Mouse (Mus musculus): ENCODE results near the gene Ppox.
"Not testable (repeated sequence)": the region's sequence is repeated elsewhere in the genome, so short reads cannot be mapped to it uniquely, and the experiment has no call there.

Ppox gene

DNA sequence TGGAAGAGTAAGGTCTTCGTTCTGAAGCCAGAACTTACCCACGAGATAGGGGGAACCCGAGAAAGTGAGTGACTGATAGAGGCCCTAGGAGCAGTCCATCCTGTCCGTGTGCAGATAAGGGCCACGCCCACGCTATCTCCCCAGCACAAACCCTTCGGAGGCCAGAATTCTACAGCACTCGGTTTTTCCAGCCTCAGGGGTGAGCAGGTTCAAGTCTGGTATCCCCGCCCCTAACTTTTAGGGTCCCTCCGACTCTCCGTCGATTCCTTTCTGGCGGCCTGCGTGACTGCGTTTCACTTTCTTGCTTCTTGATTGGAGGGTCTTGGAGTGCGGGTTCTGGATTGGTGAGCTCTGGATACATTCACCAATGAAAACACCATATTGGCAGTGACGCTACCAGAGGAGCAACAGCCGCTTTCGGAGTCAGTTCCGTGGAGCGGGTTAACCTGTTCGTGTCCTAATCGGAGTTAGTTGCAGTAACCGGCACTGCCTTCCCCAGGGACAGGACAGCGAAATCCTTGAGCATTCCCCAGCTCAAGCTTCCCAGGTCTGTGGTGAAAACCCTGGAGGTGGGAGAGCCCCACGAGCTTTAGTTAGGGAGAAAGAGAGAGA is at the start of gene Ppox:
Gene Ppox (minus strand): TSS at position 271 of the 612 bp plus-strand sequence.
- peak; percentile 92 for DNase-seq

DNA sequence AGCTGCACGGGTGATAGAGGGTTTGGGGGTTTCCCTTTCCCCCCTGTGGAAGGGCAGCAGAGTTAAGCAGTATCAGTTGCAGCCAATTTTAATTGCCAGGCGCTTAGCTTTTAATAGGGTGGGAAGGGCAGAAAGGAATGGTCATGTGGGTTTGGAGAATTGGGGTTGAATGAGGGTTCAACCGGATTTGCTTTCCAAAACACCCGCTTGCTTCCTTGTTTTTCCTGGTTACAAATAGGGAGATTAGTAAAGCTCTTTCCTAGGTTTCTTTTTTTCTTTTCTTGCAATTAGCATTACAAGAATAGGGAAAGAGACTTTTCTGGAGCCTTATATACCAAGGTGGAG is 49.2 kb upstream of the Ppox start:
- DNase-seq = no peak

- peak; percentile 34 for DNase-seq
Observed at GRCm38 (mm10) chr1:171329433-171330215, 48.6 kb upstream of the Ppox start.

- peak; percentile 93 for DNase-seq
Observed at GRCm38 (mm10) chr1:171328839-171329432, 48.0 kb upstream of the Ppox start, which contains the start of gene Dedd. Gene Dedd (plus strand): TSS chr1:171329145.

- no peak for DNase-seq
Observed at GRCm38 (mm10) chr1:171328244-171328643, 47.3 kb upstream of the Ppox start.

DNA sequence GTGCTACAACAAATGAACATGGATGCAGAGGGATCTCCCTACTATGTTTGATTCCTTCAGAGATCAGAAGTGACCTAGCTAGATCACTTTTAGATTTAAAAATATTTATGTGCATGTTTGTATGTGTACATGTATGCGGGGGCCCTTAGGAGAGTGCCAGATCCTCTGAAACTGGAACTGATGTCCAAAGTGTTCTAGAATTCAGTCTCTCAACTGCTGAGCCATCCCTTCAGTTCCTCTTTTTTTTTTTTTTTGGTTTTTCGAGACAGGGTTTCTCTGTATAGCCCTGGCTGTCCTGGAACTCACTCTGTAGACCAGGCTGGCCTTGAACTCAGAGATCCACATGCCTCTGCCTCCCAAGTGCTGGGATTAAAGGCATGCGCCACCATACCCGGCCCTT is 45.6 kb upstream of the Ppox start:
- not testable (repeated sequence) for DNase-seq

- DNase-seq = no peak
Observed at GRCm38 (mm10) chr1:171325571-171325970, 44.6 kb upstream of the Ppox start.

DNA sequence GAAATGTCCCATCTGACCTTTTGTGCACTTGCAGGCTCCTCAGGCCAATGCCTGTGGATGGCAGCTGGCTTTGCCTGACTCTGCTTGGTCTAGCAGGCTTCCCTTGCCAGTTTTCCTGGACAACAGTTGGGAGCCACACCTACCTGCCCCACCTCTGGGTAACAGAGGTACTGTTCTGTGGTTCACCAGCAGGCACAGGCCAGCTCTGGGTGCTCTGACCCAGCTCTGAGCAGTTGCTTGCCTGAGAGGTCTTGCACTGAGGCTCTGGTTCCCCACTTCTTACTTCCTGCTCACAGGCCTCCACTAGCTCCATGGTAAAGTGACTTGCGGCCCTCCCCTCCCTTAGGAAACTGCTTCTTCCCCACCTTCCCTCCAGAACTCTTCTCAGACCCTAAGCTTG is 41.0 kb upstream of the Ppox start:
- DNase-seq = no peak

- no peak for DNase-seq
Observed at GRCm38 (mm10) chr1:171321415-171321814, 40.4 kb upstream of the Ppox start.

DNA sequence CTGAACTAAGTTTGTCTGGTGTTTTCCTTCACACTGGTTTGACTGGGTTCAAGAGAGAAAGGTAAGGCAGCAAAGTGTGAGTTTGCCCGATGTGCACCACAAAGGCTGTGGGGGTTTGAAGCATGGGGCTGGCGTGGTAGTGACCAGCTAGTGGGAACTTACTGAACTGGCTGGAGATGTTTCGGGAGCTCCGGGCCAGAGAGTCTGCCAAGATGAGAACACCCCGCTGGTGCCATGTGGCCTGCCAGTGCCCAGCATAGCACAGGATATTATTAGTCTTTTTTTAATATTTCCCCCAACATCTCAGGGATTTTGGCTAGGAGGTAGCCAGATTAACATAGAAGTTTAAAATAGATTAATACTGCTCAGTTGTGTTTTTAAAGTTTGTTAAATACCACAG is 39.2 kb upstream of the Ppox start:
- DNase-seq = no peak

- DNase-seq = no peak
Observed at GRCm38 (mm10) chr1:171319748-171320147, 38.8 kb upstream of the Ppox start.

- no peak for DNase-seq
Observed at GRCm38 (mm10) chr1:171309321-171309720, 28.3 kb upstream of the Ppox start.

DNA sequence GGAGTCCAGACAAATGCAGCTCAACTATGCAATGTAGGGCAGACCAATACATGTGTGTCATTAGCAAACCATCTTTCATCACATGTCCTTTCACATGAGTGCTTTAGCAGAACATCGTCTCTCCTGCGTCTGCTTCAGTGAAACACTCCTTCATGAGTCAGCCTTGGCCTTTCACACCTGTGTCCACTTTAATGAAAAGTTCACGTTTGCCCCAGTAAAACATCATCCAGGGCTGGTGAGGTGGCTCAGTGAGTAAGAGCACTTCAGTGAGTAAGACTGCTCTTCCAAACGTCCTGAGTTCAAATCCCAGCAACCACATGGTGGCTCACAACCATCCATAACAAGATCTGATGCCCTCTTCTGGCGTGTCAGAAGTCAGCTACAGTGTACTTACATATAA is 25.2 kb upstream of the Ppox start:
- DNase-seq = not testable (repeated sequence)

DNA sequence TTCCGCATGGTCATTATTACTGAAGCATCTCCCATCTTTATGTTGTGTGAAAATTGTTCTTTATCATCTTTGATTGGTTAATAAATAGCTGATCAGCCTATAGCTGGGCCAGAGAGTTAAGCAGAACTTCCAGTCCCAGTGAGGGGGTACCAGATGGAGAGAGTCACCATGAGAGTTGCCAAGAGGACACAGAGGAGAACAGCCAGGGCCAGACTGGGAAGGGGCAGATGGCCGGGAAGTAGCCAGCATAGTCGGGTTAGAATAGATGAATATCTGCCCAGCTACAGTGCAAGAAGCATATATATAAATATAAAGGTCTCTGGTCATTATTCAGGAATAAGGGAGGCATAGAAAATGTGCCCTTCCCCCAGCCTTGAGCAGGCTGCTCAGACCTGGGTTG is 17.2 kb upstream of the Ppox start:
- DNase-seq = no peak

GRCm38 (mm10) chr1:171295063-171295402 is 14.0 kb upstream of the Ppox start:
- DNase-seq = no peak

- DNase-seq = peak; percentile 84
Observed at GRCm38 (mm10) chr1:171294298-171295062, 13.5 kb upstream of the Ppox start, which contains the start of gene Ufc1. Gene Ufc1 (minus strand): TSS chr1:171295024.

DNA sequence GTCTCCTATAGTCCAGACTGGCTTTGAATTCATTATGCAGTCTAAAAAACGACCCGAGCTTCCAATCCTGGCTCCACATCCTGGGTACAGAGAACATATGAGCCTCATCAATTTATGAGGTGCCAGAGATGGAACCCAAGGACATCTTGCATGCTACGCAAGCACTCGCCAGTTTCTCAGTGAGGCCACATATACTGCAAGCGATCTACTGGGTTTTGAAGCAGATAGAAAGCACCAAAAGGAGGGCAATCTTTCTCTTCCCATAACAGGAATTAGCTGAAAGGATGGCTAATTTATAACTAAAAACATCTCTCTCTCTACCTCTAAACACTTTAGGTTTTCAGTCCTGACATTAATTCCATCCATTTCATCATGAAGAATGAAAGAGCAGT is 12.9 kb upstream of the Ppox start:
- no peak for DNase-seq

GRCm38 (mm10) chr1:171293351-171293750 is 12.4 kb upstream of the Ppox start:
- no peak for DNase-seq

DNA sequence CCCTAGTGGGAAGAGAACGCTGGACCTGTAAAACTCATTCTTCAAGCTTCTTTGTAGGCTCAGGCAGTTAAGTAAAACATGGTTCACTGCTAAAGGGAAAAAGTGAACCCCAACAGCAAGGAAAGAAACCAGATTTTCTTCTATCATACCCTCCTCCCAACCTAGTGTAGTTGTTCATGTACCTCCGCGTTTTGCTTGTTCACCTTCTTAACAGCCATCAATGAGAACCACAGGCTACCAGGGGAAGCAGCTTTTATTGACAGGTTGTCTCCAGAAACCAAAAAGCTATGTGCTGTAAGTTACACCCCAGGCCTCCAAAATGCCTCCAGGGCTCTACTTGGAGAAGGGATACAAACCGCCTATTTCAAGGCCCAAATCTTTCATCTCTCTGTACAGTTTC is 7.3 kb upstream of the Ppox start:
- no peak for DNase-seq

DNA sequence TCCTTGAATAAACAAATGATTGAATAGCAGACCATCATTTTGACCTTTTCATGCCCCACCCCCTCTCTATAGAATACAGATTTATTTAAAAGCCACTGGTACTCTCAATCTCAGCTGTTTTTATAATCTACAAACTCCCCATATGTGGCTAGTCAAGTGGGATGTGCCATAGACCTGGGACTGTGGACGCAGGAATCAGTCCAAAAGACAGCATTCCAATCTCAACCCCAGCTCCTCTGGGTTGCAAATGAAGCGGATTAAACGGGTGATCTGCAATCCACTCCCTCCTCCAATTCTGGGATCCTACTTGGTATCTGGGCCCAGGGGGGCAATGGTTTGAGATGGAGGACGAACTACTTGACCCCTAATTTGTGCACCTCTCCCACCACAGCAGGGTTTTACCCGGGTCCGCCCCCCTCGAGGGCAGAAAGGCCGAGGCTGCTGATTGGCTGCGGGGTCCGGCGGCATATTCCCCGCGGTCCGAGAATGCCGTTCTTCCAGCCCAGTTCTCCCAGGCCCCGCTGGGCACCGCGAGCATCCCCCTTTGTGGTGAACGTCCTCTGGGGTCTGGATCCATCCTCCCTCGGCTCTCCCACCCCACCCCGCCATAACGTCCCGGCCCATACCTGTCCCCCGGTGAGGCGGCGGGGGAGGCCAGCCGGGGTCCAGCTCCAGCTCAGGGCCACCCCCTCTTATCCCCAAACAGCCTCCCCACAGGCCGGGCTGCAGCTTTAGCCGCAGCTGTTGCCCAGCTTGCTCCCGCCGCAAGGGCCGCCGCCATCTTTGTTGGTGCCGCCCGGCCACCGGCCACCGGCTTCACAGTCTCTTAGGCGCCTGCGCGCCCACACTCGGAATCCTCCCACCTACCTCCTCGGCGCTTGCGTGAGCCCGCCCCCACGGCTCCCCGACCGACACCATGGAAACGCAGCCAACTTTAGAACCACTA is 6.4 kb upstream of the Ppox start, which contains the start of gene Usp21:
Gene Usp21 (minus strand): TSS at position 856 of the 946 bp plus-strand sequence.
- DNase-seq = peak; percentile 95

DNA sequence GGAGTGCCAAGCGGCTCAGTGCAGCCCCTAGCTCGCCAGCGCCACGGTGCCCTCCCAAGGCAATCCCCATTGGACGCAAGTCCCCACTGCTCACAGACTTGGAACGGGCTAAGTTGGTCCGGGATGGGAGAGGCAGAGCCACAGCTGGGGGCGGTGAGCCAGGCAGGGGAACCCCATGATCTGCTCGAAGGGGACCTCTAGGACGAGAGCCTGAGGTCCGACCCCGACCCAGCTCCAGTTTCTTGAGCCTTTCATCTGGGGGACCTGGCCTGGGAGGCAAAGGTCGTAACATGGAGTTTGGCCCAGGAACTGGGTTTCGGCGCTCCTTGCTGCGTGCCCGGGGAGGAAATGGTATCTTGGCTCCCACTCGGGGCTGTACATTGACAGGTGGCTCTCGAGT is 5.5 kb upstream of the Ppox start:
- DNase-seq = no peak

Measured in right cerebral cortex, postnatal 25 days (tissue).